In genomic region chr7:139972923-139973331, GRCm38 (mm10) we compare ENCODE assay signal across 17 mouse cellular contexts. TPM values are rescaled to one million over a fixed set of nuclear protein-coding genes. Genes with fewer than 3 reads are reported as not detected.
A peak's percentile ranks its signal among the peaks of the same experiment; 100 is the strongest.
DNase-seq lines count a peak whose midpoint lies in the region; ATAC-seq and TF ChIP-seq lines count a peak whose summit lies in the region.
"Had no signal": no experiment of that assay in that cellular context is flagged by ENCODE, and none has a peak within 500 bp of the region (broad histone marks: within the 10 kb centered on the region; RNA-seq: fewer than 3 reads in every experiment).

No protein-coding gene starts in this region.

- no peak overlapping the region for H3K4me3 ChIP-seq in stomach, postnatal 0 days (ENCODE audit: low read depth, low read length)
- H3K4me3 ChIP-seq: lung, embryonic 15.5 days had no signal

- no peak overlapping the region for H3K9ac ChIP-seq in stomach, postnatal 0 days (ENCODE audit: low read length)
- H3K9ac ChIP-seq: lung, embryonic 15.5 days had no signal

- no peak for TF ChIP-seq EP300 in stomach, postnatal 0 days (optimal IDR thresholded peaks at IDR 0.05)

- no peaks in the 10 kb centered on the region for H3K9me3 ChIP-seq in stomach, postnatal 0 days (ENCODE audit: control insufficient read depth, low read length)
- H3K9me3 ChIP-seq: lung, embryonic 15.5 days had no signal

- no peak overlapping the region for H3K27ac ChIP-seq in stomach, postnatal 0 days (replicated peaks)
- H3K27ac ChIP-seq: lung, embryonic 15.5 days had no signal

- ATAC-seq in common myeloid progenitor, adult 5-6 weeks (replicated peaks; ENCODE audit: low read depth, poor library complexity, severe bottlenecking), result peak; percentile 6; the same call in 1 of the 2 replicates
- peak; percentile 21 for ATAC-seq in neutrophil, adult 5-6 weeks (ENCODE audit: extremely low read depth, insufficient number of reproducible peaks, low FRiP score, poor library complexity, severe bottlenecking)
- ATAC-seq in stomach, postnatal 0 days (ENCODE audit: low FRiP score, low TSS enrichment), result no peak
- ATAC-seq: intestine, postnatal 0 days had no signal

- TF ChIP-seq CTCF in stomach, postnatal 0 days (IDR thresholded peaks at IDR 0.05; ENCODE audit: low read depth), result no peak

- no peak overlapping the region for H3K4me2 ChIP-seq in stomach, postnatal 0 days (replicated peaks; ENCODE audit: low read depth)
- H3K4me2 ChIP-seq: lung, embryonic 15.5 days; midbrain, embryonic 11.5 days had no signal

- H3K36me3 ChIP-seq in stomach, postnatal 0 days (ENCODE audit: control insufficient read depth, insufficient read depth, low read length), result no peaks in the 10 kb centered on the region
- H3K36me3 ChIP-seq: lung, embryonic 15.5 days had no signal

- H3K4me1 ChIP-seq in stomach, postnatal 0 days (replicated peaks; ENCODE audit: control insufficient read depth, insufficient read depth), result no peaks in the 10 kb centered on the region
- H3K4me1 ChIP-seq: lung, embryonic 15.5 days had no signal

- no peaks in the 10 kb centered on the region for H3K27me3 ChIP-seq in stomach, postnatal 0 days (ENCODE audit: control insufficient read depth, insufficient read depth, low read length)
- H3K27me3 ChIP-seq: lung, embryonic 15.5 days had no signal

- peak; percentile 31 for DNase-seq in layer of hippocampus, adult 9-11 months
- DNase-seq in layer of hippocampus, adult 9-10 months (ENCODE audit: low spot score), result no peak
- peak; percentile 64 for DNase-seq in MN1 (ENCODE audit: low spot score)
- no peak for DNase-seq in stomach, postnatal 0 days (ENCODE audit: low spot score)
- DNase-seq in layer of hippocampus, postnatal 25 days (ENCODE audit: extremely low spot score in 1 of 2, low spot score in 1 of 2), result no peak
- DNase-seq in cerebellum, postnatal 36 days, result no peak
- DNase-seq: cerebellum, adult 8-10 months; gastrocnemius, postnatal 14 days; thymus, postnatal 14 days had no signal

RNA-seq across cellular contexts. Expression of gene 6430531B16Rik, which starts 5.6 kb away (rescaled TPM):
- total RNA-seq in common myeloid progenitor, adult 5-6 weeks (2017), result 0.49 TPM in 1 of 2 replicates, not detected in the other
- 2.2 TPM in 2 replicates for total RNA-seq in neutrophil, adult 5-6 weeks (2017)
- 0.11 and 0.17 TPM in 2 replicates for polyA plus RNA-seq in stomach, postnatal 0 days (2015; fragmentation: Nextera tagmentation; extraction: Ambion mirVana)
- 1 to 10 TPM; 1.0 to 1.4 TPM for total RNA-seq in layer of hippocampus, postnatal 25 days (2021)
- total RNA-seq: gastrocnemius, postnatal 14 days had no signal
- polyA plus RNA-seq: heart, embryonic 14.5 days; large intestine, adult 2 months had no signal

RNA-seq across cellular contexts. Expression of gene Adam8, which starts 19.4 kb away (rescaled TPM):
- 0.34 and 0.46 TPM in 2 replicates for total RNA-seq in common myeloid progenitor, adult 5-6 weeks (2017)
- total RNA-seq in neutrophil, adult 5-6 weeks (2017), result 217 and 224 TPM in 2 replicates
- 0.85 and 1.1 TPM in 2 replicates for polyA plus RNA-seq in stomach, postnatal 0 days (2015; fragmentation: Nextera tagmentation; extraction: Ambion mirVana)
- total RNA-seq in layer of hippocampus, postnatal 25 days (2021), result 1 to 10 TPM; 3.3 to 3.4 TPM

RNA-seq across cellular contexts. Expression of gene Utf1, which starts 29.3 kb away (rescaled TPM):
- not detected in 2 replicates for total RNA-seq in common myeloid progenitor, adult 5-6 weeks (2017)
- total RNA-seq in neutrophil, adult 5-6 weeks (2017), result not detected in 2 replicates
- 0.13 TPM in 1 of 2 replicates, not detected in the other for polyA plus RNA-seq in stomach, postnatal 0 days (2015; fragmentation: Nextera tagmentation; extraction: Ambion mirVana)
- total RNA-seq in layer of hippocampus, postnatal 25 days (2021), result not detected
- total RNA-seq: gastrocnemius, postnatal 14 days had no signal
- polyA plus RNA-seq: heart, embryonic 14.5 days; hindbrain, embryonic 11.5 days; intestine, postnatal 0 days; midbrain, embryonic 11.5 days had no signal

Comparison
In these comparisons a context has a peak if more than half of its experiments do, and no peak if none do; other contexts are left out.
1. DNase-seq: peak in layer of hippocampus, adult 9-11 months (single experiment) and MN1 (single experiment); none in layer of hippocampus, adult 9-10 months (single experiment), stomach, postnatal 0 days (single experiment), layer of hippocampus, postnatal 25 days (0 of 2) and cerebellum, postnatal 36 days (0 of 2).
2. RNA of gene Adam8, which starts 19.4 kb away (total RNA-seq): 217 to 224 TPM in neutrophil, adult 5-6 weeks; 3.3 to 3.4 TPM in layer of hippocampus, postnatal 25 days and 0.34 to 0.46 TPM in common myeloid progenitor, adult 5-6 weeks; every median in the first group is over 10 times any median in the second.